Mouse (Mus musculus) ES-Bruce4 (cell line): Measurements from ENCODE around the gene Rnf121. TPM values are rescaled to one million over a fixed set of nuclear protein-coding genes. Genes with fewer than 3 reads are reported as not detected.

Experiments
- H3K27ac ChIP-seq: 2 replicates; pipeline ENCODE4 v1.5.1; 2012; ENCODE audit warnings: low read length, inconsistent platforms; ENCODE audit not compliant: insufficient read depth
- H3K27me3 ChIP-seq: 2 replicates; pipeline ENCODE4 v1.6.1; 2012; ENCODE audit warnings: mild to moderate bottlenecking, low read length, inconsistent platforms; ENCODE audit not compliant: control insufficient read depth, poor library complexity, insufficient read depth, severe bottlenecking
- H3K36me3 ChIP-seq: 2 replicates; pipeline ENCODE4 v1.6.1; 2012; ENCODE audit warnings: inconsistent platforms, mild to moderate bottlenecking, low read length, moderate library complexity; ENCODE audit not compliant: control insufficient read depth, poor library complexity, insufficient read depth, severe bottlenecking
- H3K4me1 ChIP-seq: one replicate; pipeline ENCODE4 v1.8.1; 2011; ENCODE audit warnings: low read length; ENCODE audit not compliant: control insufficient read depth, insufficient read depth
- H3K4me3 ChIP-seq: 2 replicates; pipeline ENCODE4 v1.5.1; 2011; ENCODE audit warnings: low read depth, mild to moderate bottlenecking, low read length
- H3K9ac ChIP-seq: 2 replicates; pipeline ENCODE4 v1.6.1; 2012; ENCODE audit warnings: low read depth, mild to moderate bottlenecking, inconsistent platforms; ENCODE audit not compliant: poor library complexity, severe bottlenecking
- H3K9me3 ChIP-seq: replicated peaks from 2 replicates; pipeline ENCODE4 v1.6.1; 2012; ENCODE audit warnings: mild to moderate bottlenecking, low read length, inconsistent platforms; ENCODE audit not compliant: control insufficient read depth, poor library complexity, insufficient read depth, severe bottlenecking
- CTCF ChIP-seq: IDR thresholded peaks from one replicate; pipeline ENCODE4 v1.8.1; 2011; ENCODE audit warnings: low read depth, low read length
- EP300 ChIP-seq: IDR thresholded peaks from 2 replicates; pipeline ENCODE4 v1.6.1; 2011; ENCODE audit warnings: low read depth, low read length; ENCODE audit not compliant: insufficient read depth
- POLR2A ChIP-seq: IDR thresholded peaks from one replicate; pipeline ENCODE4 v1.8.1; 2011; ENCODE audit warnings: low read length; ENCODE audit not compliant: insufficient read depth
- polyA plus RNA-seq: library from polyadenylated mRNA; stranded (reverse); fragments of >200 nt; gene quantifications from 2 replicates; pipeline ENCODE4 v1.2.4, GENCODE M21; 2011; ENCODE audit warnings: low read depth; ENCODE audit not compliant: missing spikeins, insufficient read depth, insufficient read length

Gene Rnf121
- polyA plus RNA-seq, 1 experiment = 27.1 TPM

DNA sequence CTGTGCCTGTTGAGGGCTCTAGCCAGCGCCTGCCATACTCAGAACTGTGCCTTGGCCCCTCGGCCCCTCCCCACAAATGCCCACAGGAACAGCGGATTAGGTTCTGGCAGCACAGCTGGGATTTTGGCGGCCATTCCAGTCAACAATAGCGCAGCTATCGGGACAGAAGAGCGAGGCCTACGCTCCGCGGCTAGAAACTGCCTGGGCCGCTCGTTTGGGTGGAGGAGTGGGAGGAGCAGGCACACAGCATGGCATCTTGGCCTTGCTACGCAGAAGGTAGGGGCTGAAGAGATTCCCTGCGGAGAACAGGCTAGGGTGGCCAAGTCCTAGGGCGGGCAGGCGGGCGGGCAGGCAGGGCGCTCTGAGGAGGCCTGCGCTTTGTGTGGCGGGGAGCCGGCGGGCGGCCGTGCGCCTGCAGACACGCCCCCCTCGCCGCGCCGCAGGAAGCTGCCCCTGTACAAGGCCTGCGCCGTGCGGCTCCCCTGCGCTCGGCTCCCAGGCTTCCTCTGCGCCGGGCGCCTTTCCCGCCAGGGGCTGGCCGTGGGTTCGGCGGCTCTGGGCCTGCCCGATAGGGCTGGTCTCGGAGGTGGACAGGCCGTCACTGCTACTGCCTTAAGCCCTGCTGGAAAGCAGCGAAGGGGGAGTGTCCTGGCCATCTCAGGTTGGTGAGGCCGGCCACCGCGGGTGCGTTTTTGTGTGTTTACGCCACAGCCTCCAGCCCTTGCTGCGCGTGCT is 95.4 kb downstream of the Rnf121 start:
- H3K27ac ChIP-seq = 0 out of 2 replicates have a peak overlapping the region, but pooled peaks have one; percentile 26
- TF ChIP-seq EP300 (no peak), POLR2A (no peak), CTCF (no peak)
- H3K4me1 ChIP-seq = peaks cover 4% of the 10 kb centered on the region
- H3K4me3 ChIP-seq = peak overlapping the region; percentile 78
- no peaks in the 10 kb centered on the region for H3K9me3 ChIP-seq
- no peaks in the 10 kb centered on the region for H3K27me3 ChIP-seq
- peak overlapping the region; percentile 19 for H3K9ac ChIP-seq
- no peaks in the 10 kb centered on the region for H3K36me3 ChIP-seq

Other genes starting within 250 kb of the Rnf121 start
- 6.5 and 9.6 TPM in 2 replicates for gene Phox2a, start 247.2 kb downstream of the Rnf121 start, polyA plus RNA-seq
- gene Inppl1, start 227.2 kb downstream of the Rnf121 start, polyA plus RNA-seq = 64.0 and 67.9 TPM in 2 replicates
- 1.2 TPM in 2 replicates for gene Folr2, start 208.3 kb downstream of the Rnf121 start, polyA plus RNA-seq
- gene Anapc15, start 201.8 kb downstream of the Rnf121 start, polyA plus RNA-seq = 70.7 and 96.2 TPM in 2 replicates
- 54.6 and 59.8 TPM in 2 replicates for gene Folr1, start 194.7 kb downstream of the Rnf121 start, polyA plus RNA-seq
- 80.9 and 85.9 TPM in 2 replicates for gene Lamtor1, start 159.6 kb downstream of the Rnf121 start, polyA plus RNA-seq
- gene Tomt, start 159.1 kb downstream of the Rnf121 start, polyA plus RNA-seq = not detected in 2 replicates
- 6.7 and 7.5 TPM in 2 replicates for gene Lrrc51, start 131.6 kb downstream of the Rnf121 start, polyA plus RNA-seq
- gene Numa1, start 131.4 kb downstream of the Rnf121 start, polyA plus RNA-seq = 160 and 170 TPM in 2 replicates
- gene Il18bp, start 46.8 kb downstream of the Rnf121 start, polyA plus RNA-seq = 6.3 TPM in 2 replicates
- gene Xndc1, start within 50 bp of the Rnf121 start, polyA plus RNA-seq = 43.9 and 54.2 TPM in 2 replicates
- gene Xntrpc, start 244 bp upstream of the Rnf121 start, polyA plus RNA-seq = 0.76 and 1.3 TPM in 2 replicates
- gene Trpc2, start 17.6 kb upstream of the Rnf121 start, polyA plus RNA-seq = not detected in 2 replicates
- gene Art1, start 36.3 kb upstream of the Rnf121 start, polyA plus RNA-seq = 0.94 and 0.99 TPM in 2 replicates
- gene Art5, start 44.0 kb upstream of the Rnf121 start, polyA plus RNA-seq = 2.7 and 3.7 TPM in 2 replicates
- gene Chrna10, start 51.4 kb upstream of the Rnf121 start, polyA plus RNA-seq = not detected in 2 replicates
- 118 and 119 TPM in 2 replicates for gene Nup98, start 144.7 kb upstream of the Rnf121 start, polyA plus RNA-seq
- 48.9 and 55.0 TPM in 2 replicates for gene Pgap2, start 144.7 kb upstream of the Rnf121 start, polyA plus RNA-seq
- 20.0 and 20.4 TPM in 2 replicates for gene Rhog, start 190.6 kb upstream of the Rnf121 start, polyA plus RNA-seq
- 26.0 and 28.9 TPM in 2 replicates for gene Stim1, start 202.3 kb upstream of the Rnf121 start, polyA plus RNA-seq